Mouse (Mus musculus): ENCODE data around the gene Calr3. TPM values are rescaled to one million over a fixed set of nuclear protein-coding genes. Genes with fewer than 3 reads are reported as not detected.

The Calr3 gene
- polyA plus RNA-seq, 1 experiment from 2014 or later = 7.1 TPM

- in situ Hi-C loops (cut with MboI; ENCODE audit: low pct_unique_long_range_greater_than_20kb) = no loop called here
- CTCF ChIA-PET = no interaction called here
- TF ChIP-seq CTCF (IDR thresholded peaks at IDR 0.05) = no peak
- POLR2A ChIA-PET = interaction anchor here (0.6 to 1.2 kb wide), 2 partner anchors 90 to 485 kb away, joined by 3 read pairs; partner anchors contain the start of gene Klf2
- DNase-seq (ENCODE audit: low read depth, low spot score) = no peak
- no peak for ATAC-seq
- no peaks in the 10 kb centered on the region for H3K27me3 ChIP-seq
These were observed 34.2 kb downstream of the Calr3 start for GRCm38 (mm10) chr8:72409443-72409842.

GRCm38 (mm10) chr8:72407878-72408277 is 35.8 kb downstream of the Calr3 start:
- no peak for ATAC-seq
- CTCF ChIA-PET = interaction anchor here (1.1 to 1.5 kb wide), 3 partner anchors 8 to 19 kb away, joined by 4 to 5 read pairs (median 4); no protein-coding TSS in a partner anchor
- no peaks in the 10 kb centered on the region for H3K27me3 ChIP-seq
- no peak for TF ChIP-seq CTCF (IDR thresholded peaks at IDR 0.05)
- POLR2A ChIA-PET = no interaction called here
- DNase-seq (ENCODE audit: low read depth, low spot score) = no peak
- in situ Hi-C loops (cut with MboI; ENCODE audit: low pct_unique_long_range_greater_than_20kb) = no loop called here

GRCm38 (mm10) chr8:72402981-72403380 is 40.7 kb downstream of the Calr3 start:
- H3K27me3 ChIP-seq = no peaks in the 10 kb centered on the region
- ATAC-seq (no peak), DNase-seq (ENCODE audit: low read depth, low spot score) (no peak)
- in situ Hi-C loops (cut with MboI; ENCODE audit: low pct_unique_long_range_greater_than_20kb) = no loop called here
- ChIA-PET POLR2A (no interaction called here), CTCF (interaction anchor here (0.7 to 1.9 kb wide), 5 partner anchors 9 to 20 kb away, joined by 3 to 5 read pairs (median 3); no protein-coding TSS in a partner anchor)
- no peak for TF ChIP-seq CTCF (IDR thresholded peaks at IDR 0.05)

GRCm38 (mm10) chr8:72401381-72401780 is 42.3 kb downstream of the Calr3 start:
- POLR2A ChIA-PET = no interaction called here
- in situ Hi-C loops (cut with MboI; ENCODE audit: low pct_unique_long_range_greater_than_20kb) = no loop called here
- DNase-seq (ENCODE audit: low read depth, low spot score) = no peak
- ATAC-seq = no peak
- no peaks in the 10 kb centered on the region for H3K27me3 ChIP-seq
- CTCF ChIA-PET = interaction anchor here (1.4 kb wide), 1 partner anchor 44 kb away, joined by 3 read pairs; no protein-coding TSS in a partner anchor
- TF ChIP-seq CTCF (IDR thresholded peaks at IDR 0.05) = no peak

GRCm38 (mm10) chr8:72385737-72386136 is 57.9 kb downstream of the Calr3 start:
- ChIA-PET POLR2A (interaction anchor here (1.1 kb wide), 1 partner anchor 9 kb away, joined by 3 read pairs; no protein-coding TSS in a partner anchor), CTCF (interaction anchor here (1.3 kb wide), 1 partner anchor 20 kb away, joined by 3 read pairs; no protein-coding TSS in a partner anchor)
- TF ChIP-seq CTCF (IDR thresholded peaks at IDR 0.05) = no peak
- in situ Hi-C loops (cut with MboI; ENCODE audit: low pct_unique_long_range_greater_than_20kb) = no loop called here
- H3K27me3 ChIP-seq = no peaks in the 10 kb centered on the region
- ATAC-seq (no peak), DNase-seq (ENCODE audit: low read depth, low spot score) (no peak)

GRCm38 (mm10) chr8:72382395-72382794 is 61.3 kb downstream of the Calr3 start:
- ChIA-PET CTCF (interaction anchor here (1.1 to 1.4 kb wide), 3 partner anchors 12 to 121 kb away, joined by 3 read pairs; no protein-coding TSS in a partner anchor), POLR2A (interaction anchor here (1.3 kb wide), 1 partner anchor 10 kb away, joined by 3 read pairs; no protein-coding TSS in a partner anchor)
- DNase-seq (ENCODE audit: low read depth, low spot score) (no peak), ATAC-seq (no peak)
- H3K27me3 ChIP-seq = no peaks in the 10 kb centered on the region
- TF ChIP-seq CTCF (IDR thresholded peaks at IDR 0.05) = no peak
- in situ Hi-C loops (cut with MboI; ENCODE audit: low pct_unique_long_range_greater_than_20kb) = no loop called here

GRCm38 (mm10) chr8:72380656-72381055 is 63.0 kb downstream of the Calr3 start:
- TF ChIP-seq CTCF (IDR thresholded peaks at IDR 0.05) = no peak
- in situ Hi-C loops (cut with MboI; ENCODE audit: low pct_unique_long_range_greater_than_20kb) = no loop called here
- no peaks in the 10 kb centered on the region for H3K27me3 ChIP-seq
- ChIA-PET CTCF (interaction anchor here (0.8 to 1.3 kb wide), 2 partner anchors 12 to 42 kb away, joined by 3 read pairs; no protein-coding TSS in a partner anchor), POLR2A (interaction anchor here (0.5 kb wide), 1 partner anchor 109 kb away, joined by 5 read pairs; no protein-coding TSS in a partner anchor)
- ATAC-seq (no peak), DNase-seq (ENCODE audit: low read depth, low spot score) (no peak)

- POLR2A ChIA-PET = interaction anchor here (0.6 kb wide), 1 partner anchor 29 kb away, joined by 3 read pairs; no protein-coding TSS in a partner anchor
- no peak for TF ChIP-seq CTCF (IDR thresholded peaks at IDR 0.05)
- in situ Hi-C loops (cut with MboI; ENCODE audit: low pct_unique_long_range_greater_than_20kb) = no loop called here
- ATAC-seq (no peak), DNase-seq (ENCODE audit: low read depth, low spot score) (no peak)
- no peaks in the 10 kb centered on the region for H3K27me3 ChIP-seq
- CTCF ChIA-PET = interaction anchor here (1.2 kb wide), 1 partner anchor 17 kb away, joined by 3 read pairs; no protein-coding TSS in a partner anchor
These were observed 66.8 kb downstream of the Calr3 start for GRCm38 (mm10) chr8:72376900-72377299.

- in situ Hi-C loops (cut with MboI; ENCODE audit: low pct_unique_long_range_greater_than_20kb) = no loop called here
- TF ChIP-seq CTCF (IDR thresholded peaks at IDR 0.05) = no peak
- ATAC-seq = no peak
- CTCF ChIA-PET = interaction anchor here (1.2 kb wide), 1 partner anchor 18 kb away, joined by 3 read pairs; no protein-coding TSS in a partner anchor
- H3K27me3 ChIP-seq = no peaks in the 10 kb centered on the region
- DNase-seq (ENCODE audit: low read depth, low spot score) = no peak
- POLR2A ChIA-PET = no interaction called here
These were observed 67.4 kb downstream of the Calr3 start for GRCm38 (mm10) chr8:72376309-72376708.

- CTCF ChIA-PET = no interaction called here
- in situ Hi-C loops (cut with MboI; ENCODE audit: low pct_unique_long_range_greater_than_20kb) = no loop called here
- TF ChIP-seq CTCF (IDR thresholded peaks at IDR 0.05) = no peak
These were observed 68.5 kb downstream of the Calr3 start for GRCm38 (mm10) chr8:72375161-72375560.

More at GRCm38 (mm10) chr8:72375161-72375560, 68.5 kb downstream of the Calr3 start:
- no peaks in the 10 kb centered on the region for H3K27me3 ChIP-seq
- DNase-seq (ENCODE audit: low read depth, low spot score) (no peak), ATAC-seq (no peak)
- POLR2A ChIA-PET = no interaction called here

Other genes with a start within 250 kb of the Calr3 start
- not detected for gene Cib3, start 231.0 kb downstream of the Calr3 start, polyA plus RNA-seq (2021)
- gene Gm11034, start 230.2 kb downstream of the Calr3 start, polyA plus RNA-seq (2021) = not detected
- gene Fam32a, start 224.1 kb downstream of the Calr3 start, polyA plus RNA-seq (2021) = 90.2 TPM
- 93.1 TPM for gene Ap1m1, start 203.9 kb downstream of the Calr3 start, polyA plus RNA-seq (2021)
- 28.0 TPM for gene Gm10282, start 138.6 kb downstream of the Calr3 start, polyA plus RNA-seq (2021)
- gene Klf2, start 124.8 kb downstream of the Calr3 start, polyA plus RNA-seq (2021) = 6.7 TPM
- gene Eps15l1, start 22.4 kb downstream of the Calr3 start, polyA plus RNA-seq (2021) = 63.4 TPM
- 11.3 TPM for gene 1700030K09Rik, start within 50 bp of the Calr3 start, polyA plus RNA-seq (2021)
- 61.6 TPM for gene Cherp, start 31.4 kb upstream of the Calr3 start, polyA plus RNA-seq (2021)
- 40.3 TPM for gene Slc35e1, start 48.7 kb upstream of the Calr3 start, polyA plus RNA-seq (2021)
- 9.8 TPM for gene Med26, start 104.4 kb upstream of the Calr3 start, polyA plus RNA-seq (2021)
- 83.7 TPM for gene Smim7, start 127.2 kb upstream of the Calr3 start, polyA plus RNA-seq (2021)
- gene Tmem38a, start 128.2 kb upstream of the Calr3 start, polyA plus RNA-seq (2021) = 23.0 TPM
- gene Nwd1, start 202.8 kb upstream of the Calr3 start, polyA plus RNA-seq (2021) = 0.05 TPM